Mouse (Mus musculus) olfactory bulb, adult 2 months (tissue): ENCODE measurements around the gene Csmd2.

Experiments used
- CTCF ChIP-seq: fragments of 200-500 bp; IDR thresholded peaks from 2 replicates; pipeline ENCODE4 v1.5.1; 2012; ENCODE audit warnings: low read depth, mild to moderate bottlenecking, low read length, moderate library complexity; ENCODE audit not compliant: insufficient read depth
- POLR2A ChIP-seq: fragments of 200-500 bp; IDR thresholded peaks from 2 replicates; pipeline ENCODE4 v1.6.1; 2012; ENCODE audit warnings: mild to moderate bottlenecking, low read depth, low read length, moderate library complexity; ENCODE audit not compliant: insufficient read depth

DNA sequence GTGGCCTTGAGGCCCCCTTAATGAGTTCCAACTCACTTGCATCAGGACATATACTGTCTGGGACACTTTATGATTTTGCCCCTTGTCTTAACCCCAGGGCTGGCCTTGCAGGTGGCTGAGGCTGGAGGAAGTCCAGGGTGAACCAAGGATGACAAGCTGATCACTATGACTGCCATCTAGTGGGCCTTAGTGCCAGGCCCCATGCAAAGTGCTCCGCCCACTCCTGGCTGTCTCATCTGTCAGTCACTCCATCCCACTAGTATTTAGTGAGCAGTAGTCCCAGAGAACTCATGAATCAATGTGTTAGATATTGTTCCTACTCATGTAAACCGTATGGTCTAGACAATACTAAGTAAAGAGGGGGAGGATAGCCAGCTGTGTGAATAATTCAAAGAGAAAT is 191.9 kb downstream of the Csmd2 start:
- TF ChIP-seq POLR2A (no peak), CTCF (no peak)
